8 mouse cellular contexts compared by ENCODE assay signal in genomic region chr6:29272312-29273072, GRCm38 (mm10). TPM values are rescaled to one million over a fixed set of nuclear protein-coding genes. Genes with fewer than 3 reads are reported as not detected.
DNase-seq lines count a peak whose midpoint lies in the region; ATAC-seq and TF ChIP-seq lines count a peak whose summit lies in the region.

Gene Hilpda (plus strand): TSS chr6:29272488.

- H3K4me2 ChIP-seq in heart, embryonic 15.5 days = peak within 1 kb of the TSS; percentile 78
- H3K4me2 ChIP-seq in liver, embryonic 14.5 days (ENCODE audit: low read depth) = peak within 1 kb of the TSS; percentile 69
- H3K4me2 ChIP-seq in neural tube, embryonic 11.5 days (ENCODE audit: low read depth) = peak within 1 kb of the TSS; percentile 62
- H3K4me2 ChIP-seq in stomach, postnatal 0 days (replicated peaks; ENCODE audit: low read depth) = peak within 1 kb of the TSS; percentile 68

- peak within 1 kb of the TSS; percentile 90 for H3K27ac ChIP-seq in forebrain, embryonic 10.5 days
- peak within 1 kb of the TSS; percentile 87 for H3K27ac ChIP-seq in heart, embryonic 15.5 days
- peak within 1 kb of the TSS; percentile 42 for H3K27ac ChIP-seq in liver, embryonic 14.5 days
- peak within 1 kb of the TSS; percentile 56; the same call in 1 of the 2 replicates for H3K27ac ChIP-seq in neural tube, embryonic 11.5 days (ENCODE audit: low read depth, low read length)
- H3K27ac ChIP-seq in stomach, postnatal 0 days (replicated peaks) = peak within 1 kb of the TSS; percentile 89

- DNase-seq in c-Kit-negative CD71-positive TER-119-positive erythroid progenitor cells, embryonic 14.5 days (ENCODE audit: low read depth, low spot score) = peak; percentile 84
- peak; percentile 92 for DNase-seq in forebrain, embryonic 10.5 days (ENCODE audit: extremely low spot score, low spot score)
- peak; percentile 93 to 95 for DNase-seq in kidney, postnatal 25 days
- peak; percentile 86 to 89 (median 89) for DNase-seq in liver, embryonic 14.5 days (ENCODE audit: low read depth in 3 of 3, low spot score in 3 of 3)
- peak; percentile 96 for DNase-seq in neural tube, embryonic 11.5 days (ENCODE audit: low spot score)
- DNase-seq in stomach, postnatal 0 days (ENCODE audit: low spot score) = peak; percentile 97

- TF ChIP-seq CTCF in liver, embryonic 14.5 days (IDR thresholded peaks at IDR 0.05; ENCODE audit: low read depth) = no peak
- TF ChIP-seq CTCF in stomach, postnatal 0 days (IDR thresholded peaks at IDR 0.05; ENCODE audit: low read depth) = no peak

- TF ChIP-seq EP300 in liver, embryonic 14.5 days (IDR thresholded peaks at IDR 0.05; ENCODE audit: low read depth) = no peak
- no peak for TF ChIP-seq EP300 in stomach, postnatal 0 days (optimal IDR thresholded peaks at IDR 0.05)

- peak; percentile 89 for ATAC-seq in CD4-positive, CD25-positive, alpha-beta regulatory T cell, adult 4 months
- ATAC-seq in heart, embryonic 15.5 days (replicated peaks; ENCODE audit: insufficient number of reproducible peaks, insufficient read depth, low FRiP score, low read depth) = peak; percentile 97
- peak; percentile 96 for ATAC-seq in liver, embryonic 14.5 days (ENCODE audit: insufficient read depth)
- peak; percentile 96 for ATAC-seq in neural tube, embryonic 11.5 days (ENCODE audit: insufficient read depth, low FRiP score, low TSS enrichment)
- peak; percentile 98 for ATAC-seq in stomach, postnatal 0 days (ENCODE audit: low FRiP score, low TSS enrichment)

- H3K27me3 ChIP-seq in forebrain, embryonic 10.5 days (ENCODE audit: poor library complexity, severe bottlenecking) = peaks cover 5% of the 10 kb centered on the region; the same call in 1 of the 2 replicates
- H3K27me3 ChIP-seq in heart, embryonic 15.5 days = no peaks in the 10 kb centered on the region
- no peaks in the 10 kb centered on the region for H3K27me3 ChIP-seq in liver, embryonic 14.5 days (ENCODE audit: control insufficient read depth, insufficient read depth, low read length)
- H3K27me3 ChIP-seq in neural tube, embryonic 11.5 days (ENCODE audit: control insufficient read depth, insufficient read depth, low read length) = no peaks in the 10 kb centered on the region
- no peaks in the 10 kb centered on the region for H3K27me3 ChIP-seq in stomach, postnatal 0 days (ENCODE audit: control insufficient read depth, insufficient read depth, low read length)

- H3K36me3 ChIP-seq in forebrain, embryonic 10.5 days (replicated peaks) = peaks cover 21% of the 10 kb centered on the region
- peaks cover 7% of the 10 kb centered on the region for H3K36me3 ChIP-seq in heart, embryonic 15.5 days
- peaks cover 3% of the 10 kb centered on the region for H3K36me3 ChIP-seq in liver, embryonic 14.5 days (replicated peaks; ENCODE audit: control insufficient read depth, insufficient read depth, low read depth)
- H3K36me3 ChIP-seq in neural tube, embryonic 11.5 days (ENCODE audit: control insufficient read depth, insufficient read depth, low read length) = peaks cover 3% of the 10 kb centered on the region
- 0 out of 2 replicates have a peak, but pooled peaks cover 3% of the 10 kb centered on the region for H3K36me3 ChIP-seq in stomach, postnatal 0 days (ENCODE audit: control insufficient read depth, insufficient read depth, low read length)

- peak within 1 kb of the TSS; percentile 77 for H3K4me3 ChIP-seq in forebrain, embryonic 10.5 days
- peak within 1 kb of the TSS; percentile 78 for H3K4me3 ChIP-seq in heart, embryonic 15.5 days
- peak within 1 kb of the TSS; percentile 72 to 78 for H3K4me3 ChIP-seq in liver, embryonic 14.5 days (ENCODE audit: insufficient read depth in 1 of 2, low read depth in 2 of 2, low read length in 2 of 2)
- H3K4me3 ChIP-seq in neural tube, embryonic 11.5 days (ENCODE audit: low read depth, low read length) = peak within 1 kb of the TSS; percentile 67
- peak within 1 kb of the TSS; percentile 64 for H3K4me3 ChIP-seq in stomach, postnatal 0 days (ENCODE audit: low read depth, low read length)

- no peaks in the 10 kb centered on the region for H3K9me3 ChIP-seq in forebrain, embryonic 10.5 days
- no peaks in the 10 kb centered on the region for H3K9me3 ChIP-seq in heart, embryonic 15.5 days (replicated peaks)
- H3K9me3 ChIP-seq in liver, embryonic 14.5 days (ENCODE audit: control insufficient read depth, low read length) = no peaks in the 10 kb centered on the region
- H3K9me3 ChIP-seq in neural tube, embryonic 11.5 days (ENCODE audit: control insufficient read depth, low read length) = no peaks in the 10 kb centered on the region
- no peaks in the 10 kb centered on the region for H3K9me3 ChIP-seq in stomach, postnatal 0 days (ENCODE audit: control insufficient read depth, low read length)

- peak within 1 kb of the TSS; percentile 72 for H3K9ac ChIP-seq in heart, embryonic 15.5 days
- peak within 1 kb of the TSS; percentile 61 for H3K9ac ChIP-seq in liver, embryonic 14.5 days (replicated peaks)
- peak within 1 kb of the TSS; percentile 80 for H3K9ac ChIP-seq in neural tube, embryonic 11.5 days (ENCODE audit: low read length)
- H3K9ac ChIP-seq in stomach, postnatal 0 days (ENCODE audit: low read length) = peak within 1 kb of the TSS; percentile 86

- H3K4me1 ChIP-seq in forebrain, embryonic 10.5 days = peaks cover 34% of the 10 kb centered on the region
- peaks cover 19% of the 10 kb centered on the region for H3K4me1 ChIP-seq in heart, embryonic 15.5 days (replicated peaks)
- peaks cover 0 to 10% of the 10 kb centered on the region in 2 experiments; a peak in 2 of 4 replicates for H3K4me1 ChIP-seq in liver, embryonic 14.5 days (replicated peaks; ENCODE audit: control insufficient read depth in 2 of 2, insufficient read depth in 2 of 2, low read length in 1 of 2)
- peaks cover 5% of the 10 kb centered on the region; the same call in 1 of the 2 replicates for H3K4me1 ChIP-seq in neural tube, embryonic 11.5 days (ENCODE audit: control insufficient read depth, insufficient read depth, low read length)
- 0 out of 2 replicates have a peak, but pooled peaks cover 3% of the 10 kb centered on the region for H3K4me1 ChIP-seq in stomach, postnatal 0 days (replicated peaks; ENCODE audit: control insufficient read depth, insufficient read depth)

- under 1% methylated on average over 46 of the region's 46 CpGs for WGBS in forebrain, embryonic 10.5 days
- WGBS in heart, embryonic 15.5 days = under 1% methylated on average over 45 of the region's 46 CpGs
- WGBS in liver, embryonic 14.5 days (ENCODE audit: insufficient replicate concordance) = under 1% methylated on average over 46 of the region's 46 CpGs
- whole genome bisulfite sequencing in neural tube, embryonic 11.5 days = under 1% methylated on average over 46 of the region's 46 CpGs
- WGBS in stomach, postnatal 0 days = under 1% methylated on average over 46 of the region's 46 CpGs

RNA-seq across cellular contexts. Expression of gene Hilpda, which starts in this region (rescaled TPM):
- 10 to 100 TPM; 32.4 to 37.1 TPM for polyA plus RNA-seq in CD4-positive, CD25-positive, alpha-beta regulatory T cell, adult 4 months (2017; shearing (Covaris generic))
- 36.2 and 37.2 TPM in 2 replicates for polyA plus RNA-seq in forebrain, embryonic 10.5 days (2016; fragmentation: Nextera tagmentation; extraction: Ambion mirVana)
- polyA plus RNA-seq in heart, embryonic 15.5 days (2015; fragmentation: Nextera tagmentation; extraction: Ambion mirVana) = 22.0 and 29.8 TPM in 2 replicates
- polyA plus RNA-seq in liver, embryonic 14.5 days (2012; rRNA removed) = 11.4 and 15.3 TPM in 2 replicates
- polyA plus RNA-seq in liver, embryonic 14.5 days (2014; fragmentation: Nextera tagmentation; extraction: Ambion mirVana) = 14.4 and 14.7 TPM in 2 replicates
- polyA plus RNA-seq in neural tube, embryonic 11.5 days (2014; fragmentation: Nextera tagmentation; extraction: Ambion mirVana) = 35.5 and 42.2 TPM in 2 replicates
- polyA plus RNA-seq in stomach, postnatal 0 days (2015; fragmentation: Nextera tagmentation; extraction: Ambion mirVana) = 29.8 and 34.1 TPM in 2 replicates

Comparison
In these comparisons a context has a peak if more than half of its experiments do, and no peak if none do; other contexts are left out.
1. Peak in every context shown above with its lines: DNase-seq, ATAC-seq, H3K4me3 ChIP-seq and H3K27ac ChIP-seq.